Mouse (Mus musculus) erythroblast, adult 5-6 weeks (primary cell): Measurements from ENCODE around the gene Nfkbie. TPM values are rescaled to one million over a fixed set of nuclear protein-coding genes. Genes with fewer than 3 reads are reported as not detected.

Experiments
- ATAC-seq: replicated peaks from 2 replicates; pipeline ENCODE4 v1.8.0; 2016; ENCODE audit warnings: moderate number of reproducible peaks, mild to moderate bottlenecking, moderate TSS enrichment, inconsistent platforms; ENCODE audit not compliant: poor library complexity, low FRiP score, severe bottlenecking
- total RNA-seq, 2 experiments: library from RNA; stranded (forward) in 1 of 2; stranded (reverse) in 1 of 2; fragments of 150-400 nt in 1 of 2; fragments of 200-764, 138-1000 nt in 1 of 2; gene quantifications; 2 replicates each; pipeline versions ENCODE4 v1.2.3 to v1.2.4; 2015 to 2017; ENCODE audit warnings: low replicate concordance in 2 of 2

The Nfkbie gene
- total RNA-seq, 2 experiments from 2014 or later = 1.1 to 1.5 TPM

GRCm38 (mm10) chr17:45612008-45612407 lies 56.5 kb downstream of the Nfkbie start:
- ATAC-seq = no peak

Other genes with a start within 250 kb of the Nfkbie start
- 24.5 and 31.5 TPM in 2 replicates for gene Cdc5l, start 122.0 kb upstream of the Nfkbie start, total RNA-seq (2015; ENCODE audit: low replicate concordance)
- gene Cdc5l, start 122.0 kb upstream of the Nfkbie start, total RNA-seq (2017; ENCODE audit: low replicate concordance) = 61.2 and 66.1 TPM in 2 replicates
- gene Spats1, start 80.3 kb upstream of the Nfkbie start, total RNA-seq (2015; ENCODE audit: low replicate concordance) = not detected in 2 replicates
- 1.4 and 5.6 TPM in 2 replicates for gene Spats1, start 80.3 kb upstream of the Nfkbie start, total RNA-seq (2017; ENCODE audit: low replicate concordance)
- 2.7 TPM in 1 of 2 replicates, not detected in the other for gene Aars2, start 48.9 kb upstream of the Nfkbie start, total RNA-seq (2015; ENCODE audit: low replicate concordance)
- gene Aars2, start 48.9 kb upstream of the Nfkbie start, total RNA-seq (2017; ENCODE audit: low replicate concordance) = 1.5 and 3.7 TPM in 2 replicates
- gene Tcte1, start 32.3 kb upstream of the Nfkbie start, total RNA-seq (2015; ENCODE audit: low replicate concordance) = not detected in 2 replicates
- not detected in 2 replicates for gene Tcte1, start 32.3 kb upstream of the Nfkbie start, total RNA-seq (2017; ENCODE audit: low replicate concordance)
- gene Tmem151b, start 6.0 kb upstream of the Nfkbie start, total RNA-seq (2015; ENCODE audit: low replicate concordance) = not detected in 2 replicates
- not detected in 2 replicates for gene Tmem151b, start 6.0 kb upstream of the Nfkbie start, total RNA-seq (2017; ENCODE audit: low replicate concordance)
- gene Slc35b2, start 8.2 kb downstream of the Nfkbie start, total RNA-seq (2015; ENCODE audit: low replicate concordance) = 16.5 and 25.2 TPM in 2 replicates
- gene Slc35b2, start 8.2 kb downstream of the Nfkbie start, total RNA-seq (2017; ENCODE audit: low replicate concordance) = 2.2 and 21.7 TPM in 2 replicates
- gene Hsp90ab1, start 17.6 kb downstream of the Nfkbie start, total RNA-seq (2015; ENCODE audit: low replicate concordance) = 192 and 222 TPM in 2 replicates
- 246 and 293 TPM in 2 replicates for gene Hsp90ab1, start 17.6 kb downstream of the Nfkbie start, total RNA-seq (2017; ENCODE audit: low replicate concordance)
- gene Slc29a1, start 43.9 kb downstream of the Nfkbie start, total RNA-seq (2015; ENCODE audit: low replicate concordance) = 15.9 and 34.5 TPM in 2 replicates
- gene Slc29a1, start 43.9 kb downstream of the Nfkbie start, total RNA-seq (2017; ENCODE audit: low replicate concordance) = 32.9 and 46.5 TPM in 2 replicates
- not detected in 2 replicates for gene Mymx, start 46.4 kb downstream of the Nfkbie start, total RNA-seq (2015; ENCODE audit: low replicate concordance)
- not detected in 2 replicates for gene Mymx, start 46.4 kb downstream of the Nfkbie start, total RNA-seq (2017; ENCODE audit: low replicate concordance)
- 0.96 and 1.0 TPM in 2 replicates for gene Capn11, start 103.6 kb downstream of the Nfkbie start, total RNA-seq (2015; ENCODE audit: low replicate concordance)
- 0.94 and 0.98 TPM in 2 replicates for gene Capn11, start 103.6 kb downstream of the Nfkbie start, total RNA-seq (2017; ENCODE audit: low replicate concordance)
- 7.3 and 12.5 TPM in 2 replicates for gene Mrpl14, start 130.6 kb downstream of the Nfkbie start, total RNA-seq (2015; ENCODE audit: low replicate concordance)
- gene Mrpl14, start 130.6 kb downstream of the Nfkbie start, total RNA-seq (2017; ENCODE audit: low replicate concordance) = 3.4 and 12.0 TPM in 2 replicates
- gene Tmem63b, start 131.2 kb downstream of the Nfkbie start, total RNA-seq (2015; ENCODE audit: low replicate concordance) = 2.5 and 5.2 TPM in 2 replicates
- 0.43 and 3.9 TPM in 2 replicates for gene Tmem63b, start 131.2 kb downstream of the Nfkbie start, total RNA-seq (2017; ENCODE audit: low replicate concordance)
- not detected in 2 replicates for gene 1600014C23Rik, start 178.1 kb downstream of the Nfkbie start, total RNA-seq (2015; ENCODE audit: low replicate concordance)
- gene 1600014C23Rik, start 178.1 kb downstream of the Nfkbie start, total RNA-seq (2017; ENCODE audit: low replicate concordance) = not detected in 2 replicates